In genomic region chr4:110286371-110286781, GRCm38 (mm10) we compare ENCODE assay signal across 8 mouse cellular contexts.
DNase-seq lines count a peak whose midpoint lies in the region; ATAC-seq and TF ChIP-seq lines count a peak whose summit lies in the region.

No protein-coding gene starts in this region.

- no peaks in the 10 kb centered on the region for H3K9me3 ChIP-seq in forebrain, embryonic 12.5 days
- H3K9me3 ChIP-seq in midbrain, embryonic 14.5 days (ENCODE audit: control insufficient read depth, low read length), result no peaks in the 10 kb centered on the region
- no peaks in the 10 kb centered on the region for H3K9me3 ChIP-seq in lung, postnatal 0 days (ENCODE audit: low read length)

- no peaks in the 10 kb centered on the region for H3K27me3 ChIP-seq in thymus, adult 2 months (ENCODE audit: control insufficient read depth, insufficient read depth, low read length)
- H3K27me3 ChIP-seq in forebrain, embryonic 12.5 days, result no peaks in the 10 kb centered on the region
- H3K27me3 ChIP-seq in midbrain, embryonic 14.5 days (ENCODE audit: control insufficient read depth, insufficient read depth, low read length), result no peaks in the 10 kb centered on the region
- H3K27me3 ChIP-seq in lung, postnatal 0 days (replicated peaks; ENCODE audit: insufficient read depth, low read length), result no peaks in the 10 kb centered on the region

- no peak overlapping the region for H3K27ac ChIP-seq in thymus, adult 2 months (ENCODE audit: control insufficient read depth, insufficient read depth, low read length)
- H3K27ac ChIP-seq in forebrain, embryonic 12.5 days, result peak overlapping the region; percentile 96
- peak overlapping the region; percentile 91 for H3K27ac ChIP-seq in layer of hippocampus, adult 2 months
- H3K27ac ChIP-seq in midbrain, embryonic 14.5 days (replicated peaks; ENCODE audit: low read depth, low read length), result peak overlapping the region; percentile 96
- H3K27ac ChIP-seq in lung, postnatal 0 days (ENCODE audit: low read length), result no peak overlapping the region

- TF ChIP-seq EP300 in lung, postnatal 0 days (IDR thresholded peaks at IDR 0.05), result no peak

- peak; percentile 12; the same call in 1 of the 2 replicates for ATAC-seq in forebrain, embryonic 12.5 days (ENCODE audit: low FRiP score)
- ATAC-seq in midbrain, embryonic 14.5 days (ENCODE audit: low FRiP score, low TSS enrichment), result peak; percentile 12; the same call in 1 of the 2 replicates
- ATAC-seq in lung, postnatal 0 days, result no peak

- no peak overlapping the region for H3K4me3 ChIP-seq in thymus, adult 2 months (ENCODE audit: control insufficient read depth, insufficient read depth, low read length)
- H3K4me3 ChIP-seq in forebrain, embryonic 12.5 days (replicated peaks), result peak overlapping the region; percentile 50
- H3K4me3 ChIP-seq in layer of hippocampus, adult 2 months, result peak overlapping the region; percentile 59
- peak overlapping the region; percentile 50 for H3K4me3 ChIP-seq in midbrain, embryonic 14.5 days (replicated peaks; ENCODE audit: low read depth, low read length)
- no peak overlapping the region for H3K4me3 ChIP-seq in lung, postnatal 0 days (ENCODE audit: low read depth, low read length)

- H3K36me3 ChIP-seq in thymus, adult 2 months (ENCODE audit: control insufficient read depth, insufficient read depth, low read length), result no peaks in the 10 kb centered on the region
- H3K36me3 ChIP-seq in forebrain, embryonic 12.5 days (replicated peaks), result no peaks in the 10 kb centered on the region
- H3K36me3 ChIP-seq in midbrain, embryonic 14.5 days (ENCODE audit: control insufficient read depth, insufficient read depth, low read length), result no peaks in the 10 kb centered on the region
- H3K36me3 ChIP-seq in lung, postnatal 0 days (ENCODE audit: insufficient read depth, low read length), result no peaks in the 10 kb centered on the region

- peak; percentile 2 for DNase-seq in thymus, adult 2 months
- no peak for DNase-seq in thymus, adult 18-20 months
- DNase-seq in layer of hippocampus, adult 2 months (ENCODE audit: low spot score in 2 of 2), result peak; percentile 15 to 26
- peak; percentile 75 for DNase-seq in midbrain, embryonic 14.5 days
- peak; percentile 7 for DNase-seq in yolk sac, embryonic 10.5 days (ENCODE audit: low spot score)
- DNase-seq in liver, result no peak
- no peak for DNase-seq in lung, postnatal 0 days (ENCODE audit: low spot score)

- 4% methylated on average over 9 of the region's 9 CpGs for WGBS in thymus, adult 2 months
- 26% methylated on average over 9 of the region's 9 CpGs for WGBS in forebrain, embryonic 12.5 days
- WGBS in midbrain, embryonic 14.5 days, result 11% methylated on average over 9 of the region's 9 CpGs
- 29% methylated on average over 9 of the region's 9 CpGs for WGBS in lung, postnatal 0 days

- no peak for TF ChIP-seq POLR2A in thymus, adult 2 months (IDR thresholded peaks at IDR 0.05; ENCODE audit: control insufficient read depth, extremely low read depth, insufficient read depth, low read length, poor library complexity)

- peak overlapping the region; percentile 57 for H3K4me2 ChIP-seq in forebrain, embryonic 12.5 days
- peak overlapping the region; percentile 71 for H3K4me2 ChIP-seq in midbrain, embryonic 14.5 days (ENCODE audit: low read length)
- no peak overlapping the region for H3K4me2 ChIP-seq in lung, postnatal 0 days (replicated peaks; ENCODE audit: low read depth, low read length)

- H3K9ac ChIP-seq in forebrain, embryonic 12.5 days, result peak overlapping the region; percentile 74
- peak overlapping the region; percentile 85 for H3K9ac ChIP-seq in midbrain, embryonic 14.5 days (replicated peaks; ENCODE audit: low read length)
- no peak overlapping the region for H3K9ac ChIP-seq in lung, postnatal 0 days (replicated peaks; ENCODE audit: low read depth)

- H3K4me1 ChIP-seq in thymus, adult 2 months (replicated peaks; ENCODE audit: control insufficient read depth, insufficient read depth, low read length), result no peaks in the 10 kb centered on the region; the same call in 1 of the 2 replicates
- H3K4me1 ChIP-seq in forebrain, embryonic 12.5 days, result peaks cover 42% of the 10 kb centered on the region
- H3K4me1 ChIP-seq in midbrain, embryonic 14.5 days (ENCODE audit: control insufficient read depth, insufficient read depth, low read length), result peaks cover 23% of the 10 kb centered on the region
- no peaks in the 10 kb centered on the region for H3K4me1 ChIP-seq in lung, postnatal 0 days (ENCODE audit: insufficient read depth, low read depth, low read length)

- no peak for TF ChIP-seq CTCF in thymus, adult 2 months (IDR thresholded peaks at IDR 0.05; ENCODE audit: borderline replicate concordance, control insufficient read depth, extremely low read depth, insufficient read depth, low read length, poor library complexity)
- no peak for TF ChIP-seq CTCF in layer of hippocampus, adult 2 months (conservative IDR thresholded peaks at IDR 0.05)
- no peak for TF ChIP-seq CTCF in lung, postnatal 0 days (IDR thresholded peaks at IDR 0.05)

Comparison
In these comparisons a context has a peak if more than half of its experiments do, and no peak if none do; other contexts are left out.
1. DNase-seq: peak in thymus, adult 2 months (single experiment), layer of hippocampus, adult 2 months (2 of 2), midbrain, embryonic 14.5 days (single experiment) and yolk sac, embryonic 10.5 days (single experiment); none in thymus, adult 18-20 months (0 of 2), liver (single experiment) and lung, postnatal 0 days (single experiment).
2. H3K27ac ChIP-seq: peak in forebrain, embryonic 12.5 days (single experiment), layer of hippocampus, adult 2 months (single experiment) and midbrain, embryonic 14.5 days (single experiment); none in thymus, adult 2 months (single experiment) and lung, postnatal 0 days (single experiment).
3. H3K4me3 ChIP-seq: peak in forebrain, embryonic 12.5 days (single experiment), layer of hippocampus, adult 2 months (single experiment) and midbrain, embryonic 14.5 days (single experiment); none in thymus, adult 2 months (single experiment) and lung, postnatal 0 days (single experiment).